In genomic region chr2:155318618-155319017, GRCm38 (mm10) we compare ENCODE assay signal across 16 mouse cellular contexts. TPM values are rescaled to one million over a fixed set of nuclear protein-coding genes. Genes with fewer than 3 reads are reported as not detected.
DNase-seq lines count a peak whose midpoint lies in the region; ATAC-seq lines count a peak whose summit lies in the region.
"Had no signal": no experiment of that assay in that cellular context is flagged by ENCODE, and none has a peak within 500 bp of the region (broad histone marks: within the 10 kb centered on the region; RNA-seq: fewer than 3 reads in every experiment).

No protein-coding gene starts in this region.

- peak; percentile 87 for ATAC-seq in granulocyte monocyte progenitor cell, adult 5-6 weeks (replicated peaks; ENCODE audit: poor library complexity, severe bottlenecking)
- peak; percentile 81 for ATAC-seq in megakaryocyte progenitor cell, adult 5-6 weeks (replicated peaks; ENCODE audit: poor library complexity)
- ATAC-seq: forebrain, embryonic 15.5 days; hindbrain, postnatal 0 days had no signal

- peak; percentile 38 for DNase-seq in thymus, postnatal 0 days (ENCODE audit: low spot score)
- no peak for DNase-seq in thymus, postnatal 36 days
- DNase-seq in layer of hippocampus, adult 9-11 months, result no peak
- no peak for DNase-seq in lung, adult 18-20 months
- DNase-seq: adrenal gland, postnatal 25 days; cerebellum, adult 11 months; cerebellum, adult 8-10 months; cerebellum, postnatal 14 days; gastrocnemius, postnatal 36 days; heart, adult 18-20 months; heart, postnatal 10 days; heart, postnatal 4 days had no signal

RNA-seq across cellular contexts. Expression of gene Pigu, which starts 38.6 kb away (rescaled TPM):
- polyA plus RNA-seq in thymus, postnatal 0 days (2015; fragmentation: Nextera tagmentation; extraction: Ambion mirVana), result 30.7 and 39.2 TPM in 2 replicates
- total RNA-seq in granulocyte monocyte progenitor cell, adult 5-6 weeks (2014; fragmentation: Nextera tagmentation), result 51.4 and 52.3 TPM in 2 replicates
- 44.0 TPM in 2 replicates for total RNA-seq in granulocyte monocyte progenitor cell, adult 5-6 weeks (2017)
- total RNA-seq in megakaryocyte progenitor cell, adult 5-6 weeks (2015), result 71.3 and 79.7 TPM in 2 replicates
- total RNA-seq in megakaryocyte progenitor cell, adult 5-6 weeks (2017), result 42.7 and 43.5 TPM in 2 replicates

RNA-seq across cellular contexts. Expression of gene Map1lc3a, which starts 42.5 kb away (rescaled TPM):
- polyA plus RNA-seq in thymus, postnatal 0 days (2015; fragmentation: Nextera tagmentation; extraction: Ambion mirVana), result 74.0 and 84.3 TPM in 2 replicates
- total RNA-seq in granulocyte monocyte progenitor cell, adult 5-6 weeks (2014; fragmentation: Nextera tagmentation), result 0.60 and 2.2 TPM in 2 replicates
- 1.1 and 1.3 TPM in 2 replicates for total RNA-seq in granulocyte monocyte progenitor cell, adult 5-6 weeks (2017)
- total RNA-seq in megakaryocyte progenitor cell, adult 5-6 weeks (2015), result 3.4 and 4.0 TPM in 2 replicates
- 0.71 and 1.8 TPM in 2 replicates for total RNA-seq in megakaryocyte progenitor cell, adult 5-6 weeks (2017)
